Mouse (Mus musculus) MEL (cell line): ENCODE data around the gene Thap4.

Experiments
- CTCF ChIP-seq, 3 experiments: IDR thresholded peaks in 2 of 3; conservative IDR thresholded peaks in 1 of 3; 2 replicates each; pipeline ENCODE4 v1.5.1; 2011 to 2012; ENCODE audit warnings: low read length in 3 of 3, low read depth in 2 of 3, mild to moderate bottlenecking in 2 of 3, improper control_type of control experiment in 1 of 3, inconsistent platforms in 1 of 3, mixed read lengths in 1 of 3, moderate library complexity in 1 of 3; ENCODE audit not compliant: control insufficient read depth in 1 of 3, insufficient read depth in 1 of 3, poor library complexity in 1 of 3, severe bottlenecking in 1 of 3
- ELF1 ChIP-seq: IDR thresholded peaks from 2 replicates; pipeline ENCODE4 v1.6.1; 2014; ENCODE audit warnings: low read depth, mild to moderate bottlenecking, inconsistent platforms, low read length, improper control_type of control experiment, moderate library complexity
- EP300 ChIP-seq, 2 experiments: IDR thresholded peaks; 2 replicates each; pipeline ENCODE4 v1.6.1; 2011; ENCODE audit warnings: improper control_type of control experiment in 2 of 2, low read length in 2 of 2, low read depth in 1 of 2, mild to moderate bottlenecking in 1 of 2
- KAT2A ChIP-seq: conservative IDR thresholded peaks from 2 replicates; pipeline ENCODE4 v1.6.1; 2012; ENCODE audit warnings: low read depth, low read length, improper control_type of control experiment, inconsistent platforms
- POLR2A ChIP-seq, 2 experiments: IDR thresholded peaks; 2 replicates each; pipeline ENCODE4 v1.6.1; 2011 to 2012; ENCODE audit warnings: low read length in 2 of 2, mild to moderate bottlenecking in 2 of 2, control low read depth in 1 of 2, improper control_type of control experiment in 1 of 2, low read depth in 1 of 2, moderate library complexity in 1 of 2; ENCODE audit not compliant: control insufficient read depth in 1 of 2, insufficient read depth in 1 of 2, poor library complexity in 1 of 2
- POLR2AphosphoS5 ChIP-seq: IDR thresholded peaks from 2 replicates; pipeline ENCODE4 v1.6.1; 2012; ENCODE audit warnings: low read depth, borderline replicate concordance, mild to moderate bottlenecking, inconsistent platforms, low read length, moderate library complexity, mixed read lengths
- RAD21 ChIP-seq: IDR thresholded peaks from 2 replicates; pipeline ENCODE4 v1.6.1; 2011; ENCODE audit warnings: mild to moderate bottlenecking, low read depth, low read length, improper control_type of control experiment
- ZNF384 ChIP-seq: IDR thresholded peaks from 2 replicates; pipeline ENCODE4 v1.6.1; 2012; ENCODE audit warnings: low read depth, mild to moderate bottlenecking, inconsistent platforms, low read length, improper control_type of control experiment

DNA sequence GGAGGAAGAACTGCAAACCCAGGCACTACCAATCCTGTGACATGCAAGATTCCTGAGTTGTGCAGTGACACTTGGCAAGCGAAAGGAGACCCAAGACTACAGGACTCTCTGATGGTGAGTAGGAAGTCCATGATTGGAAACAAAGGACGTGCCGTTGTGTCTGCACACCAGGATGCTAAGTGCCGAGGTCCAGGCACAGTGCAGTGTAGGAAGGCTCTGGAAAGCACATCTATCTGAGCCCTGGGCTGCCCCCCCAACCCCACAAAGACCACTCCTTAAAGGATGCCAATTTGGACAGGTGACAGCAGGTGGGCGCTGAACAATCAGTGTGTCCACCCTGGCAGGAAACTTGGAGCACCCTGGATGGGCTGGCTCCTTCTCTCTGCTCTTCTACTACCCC is 23.6 kb downstream of the Thap4 start:
- TF ChIP-seq EP300 (IDR thresholded peaks at IDR 0.05; ENCODE audit: low read depth in 1 of 2, low read length in 2 of 2) (no peak), CTCF (IDR thresholded peaks at IDR 0.05 in 2 of 3, conservative IDR thresholded peaks at IDR 0.05 in 1 of 3; ENCODE audit: control insufficient read depth in 1 of 3, insufficient read depth in 1 of 3, low read depth in 2 of 3, low read length in 3 of 3, poor library complexity in 1 of 3, severe bottlenecking in 1 of 3) (no peak), KAT2A (no peak), POLR2AphosphoS5 (no peak), POLR2A (IDR thresholded peaks at IDR 0.05; ENCODE audit: control insufficient read depth in 1 of 2, insufficient read depth in 1 of 2, low read depth in 1 of 2, low read length in 2 of 2, poor library complexity in 1 of 2) (no peak), ZNF384 (no peak), ELF1 (no peak), RAD21 (no peak)
